Comparison of ENCODE assay signal across 8 mouse cellular contexts in genomic region chr15:49065875-49066274, GRCm38 (mm10).
DNase-seq lines count a peak whose midpoint lies in the region; ATAC-seq and TF ChIP-seq lines count a peak whose summit lies in the region.

No protein-coding gene starts in this region.

- H3K9ac ChIP-seq in stomach, embryonic 16.5 days (ENCODE audit: low read length): no peak overlapping the region

- H3K9me3 ChIP-seq in heart, embryonic 10.5 days: no peaks in the 10 kb centered on the region
- no peaks in the 10 kb centered on the region for H3K9me3 ChIP-seq in stomach, embryonic 16.5 days (replicated peaks; ENCODE audit: control insufficient read depth, low read length)

- H3K4me1 ChIP-seq in heart, embryonic 10.5 days: no peaks in the 10 kb centered on the region
- no peaks in the 10 kb centered on the region for H3K4me1 ChIP-seq in lung, adult 2 months (ENCODE audit: control insufficient read depth, insufficient read depth, low read length)
- no peaks in the 10 kb centered on the region for H3K4me1 ChIP-seq in stomach, embryonic 16.5 days (ENCODE audit: control insufficient read depth, insufficient read depth, low read length)

- no peak for TF ChIP-seq POLR2A in brain, embryonic 14.5 days (IDR thresholded peaks at IDR 0.05; ENCODE audit: borderline replicate concordance, extremely low read depth, insufficient read depth, insufficient read length, poor library complexity, severe bottlenecking)
- TF ChIP-seq POLR2A in lung, adult 2 months (IDR thresholded peaks at IDR 0.05; ENCODE audit: borderline replicate concordance, extremely low read depth, low read depth, low read length): no peak

- H3K4me3 ChIP-seq in heart, embryonic 10.5 days: no peak overlapping the region
- H3K4me3 ChIP-seq in lung, adult 2 months (replicated peaks; ENCODE audit: extremely low read depth, low read depth, low read length): no peak overlapping the region
- H3K4me3 ChIP-seq in stomach, embryonic 16.5 days (replicated peaks; ENCODE audit: low read length): no peak overlapping the region

- peak; percentile 82 for ATAC-seq in stomach, embryonic 16.5 days (ENCODE audit: insufficient read depth, low FRiP score)
- ATAC-seq in activated CD4-positive, CD25-positive, alpha-beta regulatory T cell, adult 4 months: no peak

- TF ChIP-seq CTCF in brain, embryonic 14.5 days (IDR thresholded peaks at IDR 0.05; ENCODE audit: borderline replicate concordance, extremely low read depth, insufficient read depth, insufficient read length): no peak
- TF ChIP-seq CTCF in lung, adult 2 months (IDR thresholded peaks at IDR 0.05; ENCODE audit: insufficient read depth, low read length): no peak

- H3K4me2 ChIP-seq in stomach, embryonic 16.5 days (ENCODE audit: low read depth, low read length): no peak overlapping the region

- H3K27me3 ChIP-seq in heart, embryonic 10.5 days (ENCODE audit: insufficient read depth, poor library complexity, severe bottlenecking): no peaks in the 10 kb centered on the region
- no peaks in the 10 kb centered on the region for H3K27me3 ChIP-seq in stomach, embryonic 16.5 days (ENCODE audit: control insufficient read depth, insufficient read depth, low read length)

- peak; percentile 97 for DNase-seq in heart, adult 11 months
- no peak for DNase-seq in heart, embryonic 10.5 days (ENCODE audit: low spot score)
- peak; percentile 74 for DNase-seq in brain, embryonic 14.5 days (ENCODE audit: low read depth)
- peak; percentile 54 to 80 for DNase-seq in gastrocnemius, postnatal 4 days (ENCODE audit: low spot score in 2 of 2)
- peak; percentile 94 for DNase-seq in kidney, postnatal 10 days
- DNase-seq in lung, adult 2 months: peak; percentile 27

- no peaks in the 10 kb centered on the region for H3K36me3 ChIP-seq in heart, embryonic 10.5 days
- no peaks in the 10 kb centered on the region for H3K36me3 ChIP-seq in stomach, embryonic 16.5 days (ENCODE audit: control insufficient read depth, insufficient read depth, low read length)

- H3K27ac ChIP-seq in heart, embryonic 10.5 days: no peak overlapping the region
- H3K27ac ChIP-seq in stomach, embryonic 16.5 days (ENCODE audit: low read length): no peak overlapping the region
